Mouse (Mus musculus) urinary bladder, postnatal 10 days (tissue): Measurements from ENCODE around the gene Trim39.
"Not testable (repeated sequence)": the region's sequence is repeated elsewhere in the genome, so short reads cannot be mapped to it uniquely, and the experiment has no call there.

ENCODE experiments used
- DNase-seq: peaks from one replicate; pipeline ENCODE4 v3.0.0; 2022; ENCODE audit warnings: low spot score

The Trim39 gene

GRCm38 (mm10) chr17:36248886-36249285 lies 23.2 kb downstream of the Trim39 start:
- no peak for DNase-seq

GRCm38 (mm10) chr17:36245741-36246140 lies 26.3 kb downstream of the Trim39 start:
- DNase-seq: no peak

- no peak for DNase-seq
These were observed 28.0 kb downstream of the Trim39 start for GRCm38 (mm10) chr17:36244031-36244430.

- DNase-seq: no peak
These were observed 31.3 kb downstream of the Trim39 start for GRCm38 (mm10) chr17:36240637-36241213.

- no peak for DNase-seq
These were observed 34.6 kb downstream of the Trim39 start for GRCm38 (mm10) chr17:36237321-36237921.

GRCm38 (mm10) chr17:36235300-36235699 lies 36.7 kb downstream of the Trim39 start:
- DNase-seq: not testable (repeated sequence)

- DNase-seq: no peak
These were observed 38.5 kb downstream of the Trim39 start for GRCm38 (mm10) chr17:36233572-36233971.

GRCm38 (mm10) chr17:36231318-36231717 lies 40.7 kb downstream of the Trim39 start:
- peak; percentile 33 for DNase-seq

GRCm38 (mm10) chr17:36229046-36229445 lies 43.0 kb downstream of the Trim39 start:
- DNase-seq: no peak

- no peak for DNase-seq
These were observed 45.1 kb downstream of the Trim39 start for GRCm38 (mm10) chr17:36226921-36227320.

- DNase-seq: no peak
These were observed 46.7 kb downstream of the Trim39 start for GRCm38 (mm10) chr17:36225231-36225824.

- DNase-seq: no peak
These were observed 47.6 kb downstream of the Trim39 start for GRCm38 (mm10) chr17:36224451-36224850.

- no peak for DNase-seq
These were observed 53.4 kb downstream of the Trim39 start for GRCm38 (mm10) chr17:36218594-36219155.

- DNase-seq: no peak
These were observed 56.5 kb downstream of the Trim39 start for GRCm38 (mm10) chr17:36215586-36215985.
